Mouse (Mus musculus): ENCODE results near the gene Pcnx3. TPM values are rescaled to one million over a fixed set of nuclear protein-coding genes. Genes with fewer than 3 reads are reported as not detected.
"Not testable (repeated sequence)": the region's sequence is repeated elsewhere in the genome, so short reads cannot be mapped to it uniquely, and the experiment has no call there.

The Pcnx3 gene
- total RNA-seq, 2 experiments from 2014 or later, result 22.7 to 35.2 TPM

DNA sequence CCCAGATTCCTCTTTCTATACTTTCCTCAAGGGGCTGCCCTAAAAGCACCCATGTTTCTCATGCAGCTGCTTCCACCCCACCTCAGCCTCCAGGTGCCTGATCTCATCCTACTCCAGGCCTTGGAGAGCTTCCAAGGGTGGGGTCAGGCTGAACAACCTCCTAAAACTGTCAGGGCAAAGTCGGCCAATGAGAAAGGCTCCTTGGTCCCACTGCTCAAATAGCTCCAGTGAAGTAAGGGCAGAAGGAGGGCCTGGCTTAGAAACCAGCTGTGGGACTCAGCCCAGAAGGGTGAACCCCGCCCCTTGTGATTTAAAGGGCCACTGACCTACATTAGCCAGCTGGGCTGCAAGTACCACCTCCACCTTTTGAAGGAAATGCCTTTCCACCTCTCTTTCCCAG, 25.0 kb upstream of the Pcnx3 start:
- ATAC-seq (replicated peaks; ENCODE audit: poor library complexity, severe bottlenecking), result peak; percentile 16; the same call in 1 of the 2 replicates

DNA sequence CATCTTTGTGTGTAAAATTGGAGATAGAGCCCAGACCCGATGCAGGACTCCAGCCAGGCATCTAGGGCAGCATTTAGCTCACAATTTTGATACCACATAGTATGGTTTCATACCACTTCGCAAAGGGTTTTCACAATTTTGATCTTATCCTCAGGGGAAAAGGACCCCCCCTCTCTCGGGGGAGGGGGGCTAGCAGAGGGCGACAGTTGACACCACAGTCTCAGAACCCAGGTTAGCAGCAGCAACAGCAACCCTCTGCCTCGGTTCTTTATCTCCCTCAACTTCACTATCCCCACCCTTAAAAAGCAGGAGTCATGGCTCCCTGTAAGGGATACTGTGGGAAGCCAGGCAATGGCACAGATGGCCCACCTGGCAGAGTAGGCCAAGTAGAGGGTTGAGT, 24.5 kb upstream of the Pcnx3 start:
- ATAC-seq (replicated peaks; ENCODE audit: poor library complexity, severe bottlenecking), result no peak

DNA sequence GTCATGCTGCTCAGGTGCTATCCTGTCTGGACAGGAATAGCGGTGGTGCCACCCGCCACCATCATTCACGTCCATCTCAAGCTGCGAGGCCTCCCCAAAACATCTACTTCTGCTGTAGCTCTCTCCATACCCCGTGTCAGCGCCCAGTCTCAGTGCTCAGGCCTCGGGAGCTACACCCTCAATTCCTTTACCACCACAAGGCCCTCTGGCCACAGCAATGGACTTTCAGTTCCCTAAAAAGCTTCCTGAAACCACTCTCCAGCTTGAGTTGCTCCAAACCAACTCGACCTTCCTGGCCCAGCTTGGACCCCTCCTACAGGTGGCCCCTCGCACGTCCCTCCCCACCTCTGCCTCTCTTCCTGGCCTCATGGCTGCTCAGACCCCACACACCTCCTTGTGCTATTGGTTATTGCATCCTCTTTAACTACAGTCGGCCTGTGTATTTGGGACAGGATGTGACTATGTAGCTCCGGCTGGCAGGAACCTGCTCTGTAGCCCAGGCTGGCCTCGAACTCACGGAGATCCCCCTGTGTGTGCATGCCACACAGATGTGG, 23.3 kb upstream of the Pcnx3 start:
- ATAC-seq (replicated peaks; ENCODE audit: poor library complexity, severe bottlenecking), result peak; percentile 80

GRCm38 (mm10) chr19:5711218-5711617, 22.5 kb upstream of the Pcnx3 start:
- ATAC-seq (replicated peaks; ENCODE audit: poor library complexity, severe bottlenecking), result no peak

DNA sequence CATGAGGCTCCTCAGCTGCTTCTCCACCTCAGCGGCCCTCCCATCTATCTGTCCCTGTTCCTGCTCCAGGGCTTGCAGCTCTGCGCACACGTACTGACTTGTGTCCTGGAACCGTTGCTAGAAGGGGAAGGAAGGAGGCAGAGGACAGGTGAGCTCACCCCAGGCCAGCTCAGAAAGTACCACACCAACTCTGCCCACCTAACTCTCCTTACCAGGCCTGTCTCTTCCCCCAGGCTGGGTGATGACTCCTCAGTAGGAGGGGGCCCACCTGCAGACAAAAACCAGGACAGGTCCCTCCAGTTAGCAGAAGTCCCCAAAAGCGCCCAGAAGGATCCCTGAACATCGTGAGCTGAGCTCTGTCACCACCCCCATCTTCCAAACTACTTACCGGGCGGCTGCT, 21.9 kb upstream of the Pcnx3 start:
- no peak for ATAC-seq (replicated peaks; ENCODE audit: poor library complexity, severe bottlenecking)

- no peak for ATAC-seq (replicated peaks; ENCODE audit: poor library complexity, severe bottlenecking)
Measured at GRCm38 (mm10) chr19:5710068-5710467, 21.4 kb upstream of the Pcnx3 start.

- peak; percentile 54 for ATAC-seq (replicated peaks; ENCODE audit: poor library complexity, severe bottlenecking)
Measured at GRCm38 (mm10) chr19:5704801-5705571, 16.3 kb upstream of the Pcnx3 start.

DNA sequence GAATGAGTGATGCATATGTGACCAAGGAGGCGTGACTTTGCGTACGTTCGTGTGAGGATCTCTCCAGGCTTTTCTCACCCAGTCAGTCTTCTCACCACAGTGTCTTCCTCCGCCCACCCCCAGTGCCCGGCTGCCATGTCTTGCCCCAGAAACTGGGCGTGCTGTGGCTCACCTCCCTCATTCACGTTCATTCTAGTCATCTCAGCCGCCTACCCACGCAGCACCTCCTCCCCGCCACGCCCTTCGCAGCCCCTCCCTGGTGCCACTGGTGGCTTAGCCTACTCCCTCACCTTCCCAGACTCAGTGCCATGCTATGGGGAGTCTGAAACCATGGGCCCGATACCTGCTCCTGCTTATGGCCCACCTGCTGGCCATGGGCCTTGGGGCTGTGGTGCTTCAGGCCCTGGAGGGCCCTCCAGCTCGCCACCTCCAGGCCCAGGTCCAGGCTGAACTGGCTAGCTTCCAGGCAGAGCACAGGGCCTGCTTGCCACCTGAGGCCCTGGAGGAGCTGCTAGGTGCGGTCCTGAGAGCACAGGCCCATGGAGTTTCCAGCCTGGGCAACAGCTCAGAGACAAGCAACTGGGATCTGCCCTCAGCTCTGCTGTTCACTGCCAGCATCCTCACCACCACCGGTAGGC, 15.6 kb upstream of the Pcnx3 start, which contains the start of gene Kcnk7:
Gene Kcnk7 (plus strand): TSS at position 205 of the 638 bp plus-strand sequence.
- no peak for ATAC-seq (replicated peaks; ENCODE audit: poor library complexity, severe bottlenecking)

DNA sequence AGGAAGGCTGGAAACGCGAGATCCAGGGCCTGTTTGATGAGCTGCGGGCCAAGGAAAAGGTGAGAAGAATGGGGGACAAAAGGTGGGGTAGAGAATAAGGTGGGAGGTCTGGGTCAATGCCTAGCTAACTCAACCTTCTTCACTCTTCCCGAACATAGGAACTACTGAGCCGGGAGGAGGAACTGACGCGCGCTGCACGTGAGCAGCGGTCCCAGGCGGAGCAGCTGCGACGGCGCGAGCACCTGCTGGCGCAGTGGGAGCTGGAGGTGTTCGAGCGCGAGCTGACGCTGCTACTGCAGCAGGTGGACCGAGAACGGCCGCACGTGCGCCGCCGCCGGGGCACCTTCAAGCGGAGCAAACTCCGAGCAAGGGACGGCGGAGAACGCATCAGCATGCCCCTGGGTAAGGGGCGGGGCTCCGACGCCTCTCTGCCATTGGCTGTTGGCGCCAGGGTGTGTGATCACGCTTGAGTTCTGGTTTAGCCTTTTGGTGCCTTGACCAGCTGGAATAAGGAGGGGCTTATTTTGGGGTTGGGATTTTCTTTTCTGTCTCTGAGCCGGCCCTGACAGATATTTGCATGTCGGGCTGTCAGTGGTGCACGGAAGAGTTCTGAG, 7.2 kb upstream of the Pcnx3 start:
- no peak for ATAC-seq (replicated peaks; ENCODE audit: poor library complexity, severe bottlenecking)

- no peak for ATAC-seq (replicated peaks; ENCODE audit: poor library complexity, severe bottlenecking)
Measured at GRCm38 (mm10) chr19:5693801-5694200, 5.1 kb upstream of the Pcnx3 start.

DNA sequence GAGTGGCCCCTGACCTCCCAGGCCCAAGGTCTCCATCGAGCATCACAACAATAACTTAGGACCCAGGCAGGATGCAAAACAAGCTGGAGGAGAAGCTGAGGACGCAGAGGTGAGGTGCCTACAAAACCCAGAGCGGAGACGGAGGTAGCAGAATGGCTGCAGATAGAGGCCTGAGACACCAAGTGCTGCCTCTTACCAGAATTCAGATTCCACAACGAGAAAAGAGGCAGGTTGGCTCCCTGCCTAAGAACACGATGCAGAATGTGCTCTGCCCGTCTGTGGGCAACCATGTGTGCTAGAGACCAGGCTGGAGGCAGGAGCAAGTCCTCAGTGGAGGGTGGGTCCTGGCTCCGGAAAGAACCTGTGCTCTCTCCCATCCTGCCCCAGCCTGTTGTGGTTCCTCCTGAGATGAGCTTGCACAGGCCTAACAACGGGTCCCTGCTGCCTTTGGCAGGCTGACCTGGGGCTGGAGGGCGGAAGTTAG, 4.2 kb upstream of the Pcnx3 start:
- ATAC-seq (replicated peaks; ENCODE audit: poor library complexity, severe bottlenecking), result no peak

DNA sequence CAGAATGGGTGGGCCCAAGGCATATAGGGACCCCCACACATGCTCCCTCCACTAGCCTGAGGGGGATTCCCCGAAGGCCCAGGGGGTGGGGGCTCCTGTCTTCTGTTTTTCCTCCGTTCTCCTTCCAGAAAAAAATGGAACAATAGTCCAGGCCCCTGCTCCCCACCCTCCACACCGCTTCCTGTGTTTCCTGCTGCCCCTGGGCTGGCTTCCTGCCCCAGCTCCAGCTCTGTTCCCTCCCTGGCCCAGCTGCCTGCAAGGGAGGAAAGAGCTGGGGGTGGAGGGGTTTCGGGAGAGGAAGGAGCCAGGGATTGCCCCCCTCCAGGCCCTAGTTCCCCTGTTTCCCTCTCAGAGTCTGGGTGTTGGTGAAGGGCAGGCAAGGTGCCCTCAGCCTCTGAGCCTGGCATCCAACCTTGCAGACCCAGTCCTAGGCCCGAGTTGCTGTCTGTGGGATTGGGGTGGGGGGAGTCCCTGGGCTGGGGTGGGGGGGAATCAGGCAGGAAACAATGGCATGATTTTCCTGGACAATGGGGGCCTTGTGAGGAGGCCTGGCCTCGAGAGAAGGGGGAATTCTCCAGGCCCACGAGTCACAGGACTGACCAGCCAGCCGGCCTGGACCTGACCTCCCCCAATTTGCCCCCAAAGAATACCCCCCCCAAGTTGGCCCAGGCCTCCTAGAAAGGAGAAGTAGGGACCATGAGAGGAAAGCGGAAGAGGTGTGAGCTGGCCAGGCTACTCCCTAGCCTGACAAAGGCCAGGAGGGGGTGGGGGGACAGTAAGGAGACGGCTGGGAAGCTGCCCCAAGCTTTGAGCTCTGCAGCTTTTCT, 3.6 kb upstream of the Pcnx3 start:
- ATAC-seq (replicated peaks; ENCODE audit: poor library complexity, severe bottlenecking), result peak; percentile 13; the same call in 1 of the 2 replicates

DNA sequence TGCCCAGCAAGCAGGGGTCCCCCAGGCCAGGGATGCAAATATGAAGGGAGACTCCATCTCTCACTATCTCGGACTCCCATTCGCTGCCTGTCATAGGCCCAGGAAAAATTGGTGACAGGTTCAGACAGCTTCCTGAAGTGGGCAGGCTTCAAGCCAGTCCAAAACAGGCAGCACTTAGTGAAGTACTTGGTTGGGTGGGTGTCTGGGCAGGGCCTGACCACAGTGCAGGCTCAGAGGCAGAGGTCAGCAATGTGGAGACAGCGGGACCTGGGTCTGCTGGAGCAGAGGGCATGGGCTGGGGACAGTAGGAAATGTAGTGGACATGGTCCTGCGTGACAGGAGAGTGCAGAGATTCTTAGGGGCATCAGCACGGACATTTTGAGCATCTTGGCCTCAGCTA, 2.9 kb upstream of the Pcnx3 start:
- ATAC-seq (replicated peaks; ENCODE audit: poor library complexity, severe bottlenecking), result no peak

GRCm38 (mm10) chr19:5690343-5690735, 1.6 kb upstream of the Pcnx3 start:
- no peak for ATAC-seq (replicated peaks; ENCODE audit: poor library complexity, severe bottlenecking)

DNA sequence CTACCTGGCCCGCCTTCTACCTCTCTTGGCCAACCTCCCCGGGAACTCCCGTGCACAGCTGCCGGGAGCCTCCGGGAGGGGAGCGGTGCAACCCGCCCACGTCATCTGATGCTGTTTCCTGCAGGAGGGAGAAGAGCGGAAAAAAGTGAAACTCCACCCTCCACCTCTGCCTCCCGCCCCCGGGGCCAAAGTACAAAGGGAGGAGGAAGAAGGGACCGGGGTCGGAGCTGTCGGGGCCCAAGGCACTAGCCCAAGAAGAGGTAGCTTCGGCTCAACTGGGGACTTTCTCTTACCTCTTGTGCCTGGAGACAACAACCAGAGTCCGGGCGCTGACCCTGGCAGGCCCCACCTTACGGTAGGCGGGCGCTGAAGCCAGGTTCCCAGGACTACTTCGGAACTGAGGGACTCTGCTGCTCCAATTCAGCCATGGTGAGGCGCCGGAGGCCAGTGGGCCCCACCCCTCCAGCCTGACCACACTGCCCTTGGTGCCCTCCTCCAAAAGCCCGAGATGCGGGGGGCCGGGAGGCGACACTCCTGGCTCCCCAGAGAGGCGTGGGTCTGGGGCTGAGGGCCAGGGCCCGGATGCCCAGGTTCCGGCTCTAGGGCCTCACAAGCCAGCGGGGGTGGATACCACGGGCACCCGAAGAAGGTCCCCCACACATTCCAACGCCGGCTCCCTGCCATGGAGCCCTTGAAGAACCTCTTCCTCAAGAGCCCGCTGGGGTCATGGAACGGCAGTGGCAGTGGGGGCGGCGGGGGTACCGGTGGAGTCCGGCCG, 1.0 kb upstream of the Pcnx3 start:
- ATAC-seq (replicated peaks; ENCODE audit: poor library complexity, severe bottlenecking), result peak; percentile 56

DNA sequence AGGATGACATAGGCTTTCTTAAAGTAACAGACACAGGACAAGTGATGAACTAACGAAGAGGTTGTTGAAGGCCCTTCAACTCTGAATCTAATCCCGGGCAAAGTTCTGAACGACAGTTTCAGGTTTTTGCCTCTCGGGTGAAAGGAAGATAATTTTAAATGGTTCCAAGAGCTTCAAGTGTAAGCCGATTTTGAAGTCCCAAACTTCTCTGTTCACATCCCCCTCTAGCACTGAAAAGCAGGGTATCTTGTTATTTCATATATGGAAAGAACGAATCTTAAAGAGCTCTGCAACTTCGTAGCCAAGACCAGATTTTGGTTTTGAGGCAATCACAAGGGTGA, 350 bp upstream of the Pcnx3 start:
- no peak for ATAC-seq (replicated peaks; ENCODE audit: poor library complexity, severe bottlenecking)

- no peak for ATAC-seq (replicated peaks; ENCODE audit: poor library complexity, severe bottlenecking)
Measured at GRCm38 (mm10) chr19:5687738-5688137, 970 bp downstream of the Pcnx3 start.

DNA sequence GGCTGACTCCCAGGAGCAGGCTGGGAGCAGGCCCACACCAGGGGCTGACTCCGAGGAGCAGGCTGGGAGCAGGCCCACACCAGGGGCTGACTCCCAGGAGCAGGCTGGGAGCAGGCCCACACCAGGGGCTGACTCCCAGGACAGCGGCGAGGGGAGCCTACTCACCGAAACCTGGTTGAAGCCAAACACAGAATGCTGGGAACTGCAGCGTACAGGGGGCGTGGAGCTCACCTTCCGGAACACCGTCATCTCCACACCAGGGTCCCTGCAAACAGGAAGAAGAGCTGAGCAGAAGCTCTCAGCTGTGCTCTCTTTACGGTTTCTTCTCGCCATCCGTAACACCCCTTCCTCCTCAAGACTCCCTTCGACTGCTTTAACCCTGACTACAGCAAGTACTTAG, 1.8 kb downstream of the Pcnx3 start:
- not testable (repeated sequence) for ATAC-seq (replicated peaks; ENCODE audit: poor library complexity, severe bottlenecking)

GRCm38 (mm10) chr19:5686437-5686836, 2.3 kb downstream of the Pcnx3 start:
- ATAC-seq (replicated peaks; ENCODE audit: poor library complexity, severe bottlenecking), result no peak

GRCm38 (mm10) chr19:5685861-5686260, 2.8 kb downstream of the Pcnx3 start:
- ATAC-seq (replicated peaks; ENCODE audit: poor library complexity, severe bottlenecking), result no peak
